Mouse (Mus musculus): ENCODE measurements around the gene Tmem189. TPM values are rescaled to one million over a fixed set of nuclear protein-coding genes. Genes with fewer than 3 reads are reported as not detected.
A peak's percentile ranks its signal among the peaks of the same experiment; 100 is the strongest.

Tmem189 gene
- polyA plus RNA-seq, 1 experiment from 2014 or later: 28.6 TPM

DNA sequence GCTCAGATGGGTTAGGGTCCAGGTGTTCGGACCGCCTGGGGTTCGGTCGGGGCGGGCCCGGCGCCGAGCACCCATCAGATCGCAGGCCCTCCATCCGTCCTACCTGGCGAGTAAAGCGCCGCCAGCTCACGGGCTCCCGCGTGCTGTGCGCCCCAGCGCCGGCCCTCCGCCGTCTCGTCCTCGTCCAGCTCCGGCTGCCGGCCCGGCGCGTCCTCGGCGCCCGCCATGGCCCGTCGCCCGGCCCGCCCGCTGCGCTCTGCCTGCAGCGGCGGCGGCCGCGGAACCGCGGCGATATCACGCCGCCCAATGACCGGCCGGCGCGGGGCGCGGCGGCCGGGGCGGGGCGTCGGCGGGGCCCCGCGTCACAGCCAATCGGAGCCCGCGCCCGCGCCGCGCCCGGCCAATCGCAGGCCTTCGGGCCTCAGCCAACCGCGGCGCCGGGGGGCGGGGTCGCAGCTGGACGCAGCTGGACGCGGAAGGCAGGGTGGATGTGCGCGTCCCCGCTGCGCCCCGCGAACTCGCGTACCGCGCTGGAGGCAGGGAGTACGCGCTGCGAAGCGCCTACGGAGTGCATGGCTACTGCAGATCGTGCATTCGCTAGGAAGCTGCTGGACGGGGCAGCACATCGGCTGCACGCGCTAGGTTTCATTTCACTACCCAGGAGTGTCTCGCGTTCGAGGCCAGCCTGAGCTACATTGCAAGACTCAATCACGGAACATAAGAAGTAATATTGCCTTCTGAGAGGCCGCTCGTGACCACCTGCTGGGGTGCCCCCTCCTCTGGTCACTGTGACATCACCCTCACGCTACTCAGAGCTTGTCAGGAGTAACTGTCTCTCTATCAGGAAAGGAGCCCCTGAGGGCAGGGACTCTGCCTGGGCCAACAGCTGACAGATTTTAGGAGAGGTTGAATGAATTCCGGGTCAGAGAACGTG, 28.1 kb downstream of the Tmem189 start, which contains the start of gene Gm20431:
Gene Gm20431, minus strand, starts transcription at position 227 of the 934 bp plus-strand sequence.
- ATAC-seq: peak; percentile 96
- under 1% methylated on average over 107 of the region's 110 CpGs for WGBS

DNA sequence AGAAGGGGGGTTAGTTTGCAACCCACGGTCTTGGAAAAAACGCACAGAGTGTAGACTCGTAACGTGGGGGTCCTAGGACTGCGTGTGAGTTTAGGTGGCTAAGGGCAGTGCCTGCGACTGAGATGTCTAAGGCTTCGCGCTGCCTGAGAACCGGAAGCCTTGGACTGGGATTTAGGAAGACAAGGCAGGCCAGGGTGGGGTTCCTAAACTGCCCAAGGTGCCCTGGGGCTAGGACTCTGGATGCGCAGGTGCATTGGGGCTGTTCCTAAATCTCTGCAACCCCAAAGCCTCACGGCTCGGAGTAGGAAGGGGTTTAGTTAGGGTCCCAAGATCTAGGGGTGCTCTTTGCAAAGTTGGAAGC, 29.0 kb downstream of the Tmem189 start:
- no peaks in the 10 kb centered on the region for H3K27me3 ChIP-seq (replicated peaks; ENCODE audit: control insufficient read depth, insufficient read depth, low read length)
- no peak for ATAC-seq
- peak overlapping the region; percentile 83 for H3K4me3 ChIP-seq (ENCODE audit: low read length)
- peak overlapping the region; percentile 91 for H3K9ac ChIP-seq (ENCODE audit: low read depth, low read length)
- 0 out of 2 replicates have a peak overlapping the region, but pooled peaks have one; percentile 39 for H3K27ac ChIP-seq (ENCODE audit: low read length)
- H3K9me3 ChIP-seq (ENCODE audit: control insufficient read depth, low read length): no peaks in the 10 kb centered on the region
- WGBS: 2% methylated on average over 12 of the region's 12 CpGs
- H3K4me1 ChIP-seq (ENCODE audit: control insufficient read depth, insufficient read depth, low read length): peaks cover 34% of the 10 kb centered on the region
- peak overlapping the region; percentile 90 for H3K4me2 ChIP-seq (ENCODE audit: low read depth, low read length)
- H3K36me3 ChIP-seq (ENCODE audit: control insufficient read depth, insufficient read depth, low read length): peaks cover 2% of the 10 kb centered on the region; the same call in 1 of the 2 replicates

More for the DNA sequence above, 28.1 kb downstream of the Tmem189 start, which contains the start of gene Gm20431:
- H3K9ac ChIP-seq (ENCODE audit: low read depth, low read length): peak within 1 kb of the TSS; percentile 91
- peak within 1 kb of the TSS; percentile 71 for H3K27ac ChIP-seq (ENCODE audit: low read length)
- H3K4me3 ChIP-seq (ENCODE audit: low read length): peak within 1 kb of the TSS; percentile 83
- peak within 1 kb of the TSS; percentile 90 for H3K4me2 ChIP-seq (ENCODE audit: low read depth, low read length)
- H3K36me3 ChIP-seq (ENCODE audit: control insufficient read depth, insufficient read depth, low read length): peaks cover 2% of the 10 kb centered on the region; the same call in 1 of the 2 replicates
- H3K27me3 ChIP-seq (replicated peaks; ENCODE audit: control insufficient read depth, insufficient read depth, low read length): no peaks in the 10 kb centered on the region
- H3K9me3 ChIP-seq (ENCODE audit: control insufficient read depth, low read length): no peaks in the 10 kb centered on the region
- peaks cover 34% of the 10 kb centered on the region for H3K4me1 ChIP-seq (ENCODE audit: control insufficient read depth, insufficient read depth, low read length)

DNA sequence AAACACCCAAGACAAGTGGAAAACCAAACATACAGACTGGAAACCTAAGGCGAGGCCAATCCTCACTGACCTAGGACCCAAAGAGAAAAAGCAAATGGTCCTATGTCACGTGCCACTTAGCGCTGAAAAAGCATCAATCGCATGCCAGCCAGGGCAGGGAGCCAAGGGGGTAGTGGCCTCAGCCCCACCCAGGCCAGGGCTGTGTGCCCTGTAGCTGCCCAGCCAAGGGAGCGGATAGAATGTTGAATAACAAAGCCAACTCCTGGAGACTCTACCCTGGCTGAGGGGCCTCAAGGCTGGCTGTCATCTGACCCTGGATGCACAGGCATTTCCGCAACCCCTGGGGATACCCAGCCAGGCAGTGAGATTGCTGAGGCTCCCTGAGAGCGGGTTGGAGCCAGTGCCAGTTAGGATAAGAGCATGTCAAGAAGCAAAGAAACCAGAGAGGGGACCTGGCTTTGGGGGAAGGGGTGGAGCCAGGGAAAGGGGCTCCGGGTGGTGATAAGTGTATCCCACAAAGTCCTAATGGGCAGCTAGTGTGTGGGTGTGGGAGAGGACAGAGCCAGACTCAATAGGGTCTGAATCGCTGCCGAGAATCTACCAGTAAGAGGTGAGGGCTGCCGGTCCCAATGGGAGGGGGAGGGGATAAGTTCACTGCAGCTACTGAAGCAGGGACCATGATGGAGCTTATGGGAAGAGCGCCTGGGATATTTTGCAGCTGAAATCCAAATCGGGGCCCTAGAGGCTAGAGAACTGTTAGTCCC, 29.6 kb downstream of the Tmem189 start:
- Histone ChIP-seq H3K4me2 (ENCODE audit: low read depth, low read length) (peak overlapping the region; percentile 90), H3K4me1 (ENCODE audit: control insufficient read depth, insufficient read depth, low read length) (peaks cover 34% of the 10 kb centered on the region), H3K36me3 (ENCODE audit: control insufficient read depth, insufficient read depth, low read length) (peaks cover 2% of the 10 kb centered on the region; the same call in 1 of the 2 replicates), H3K27ac (ENCODE audit: low read length) (peak overlapping the region; percentile 39), H3K27me3 (replicated peaks; ENCODE audit: control insufficient read depth, insufficient read depth, low read length) (no peaks in the 10 kb centered on the region), H3K9ac (ENCODE audit: low read depth, low read length) (peak overlapping the region; percentile 91), H3K9me3 (ENCODE audit: control insufficient read depth, low read length) (no peaks in the 10 kb centered on the region), H3K4me3 (ENCODE audit: low read length) (peak overlapping the region; percentile 83)
- 25% methylated on average over 13 of the region's 13 CpGs for WGBS
- peak; percentile 21; the same call in 1 of the 2 replicates for ATAC-seq

DNA sequence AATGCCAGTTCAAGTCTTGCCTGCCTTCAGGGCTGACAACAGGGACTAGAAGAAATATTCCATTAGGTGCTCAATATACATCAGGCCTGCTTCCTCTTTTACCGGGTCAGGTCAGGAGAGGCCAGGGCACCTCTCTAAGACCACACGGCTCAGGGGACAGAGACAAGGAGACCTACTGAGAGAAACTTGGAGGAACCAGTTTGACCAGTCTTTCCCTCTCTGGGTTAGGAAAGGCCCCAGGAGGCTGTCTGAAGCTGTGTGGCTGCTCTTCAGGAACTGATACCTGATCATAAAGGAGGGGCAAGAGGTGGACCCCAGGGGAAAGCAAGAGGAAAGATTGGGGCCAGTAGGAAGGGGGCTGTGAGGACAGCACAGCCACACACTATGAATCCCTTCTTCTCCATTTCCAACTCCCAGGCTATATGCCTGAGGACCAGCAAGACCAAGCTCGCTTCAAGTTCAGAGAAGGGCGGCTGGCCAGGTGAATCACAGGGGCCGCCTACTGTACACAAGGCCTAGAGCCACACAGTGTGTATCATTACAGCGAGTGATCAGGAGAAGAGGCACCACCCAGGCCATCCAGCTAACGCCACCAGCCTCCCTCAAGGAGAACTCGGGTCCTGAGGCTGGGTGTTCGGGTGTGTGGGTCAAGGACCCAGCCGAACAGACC, 30.3 kb downstream of the Tmem189 start:
- peaks cover 34% of the 10 kb centered on the region for H3K4me1 ChIP-seq (ENCODE audit: control insufficient read depth, insufficient read depth, low read length)
- WGBS: 47% methylated on average over 10 of the region's 10 CpGs
- ATAC-seq: peak; percentile 47
- H3K9me3 ChIP-seq (ENCODE audit: control insufficient read depth, low read length): no peaks in the 10 kb centered on the region
- peak overlapping the region; percentile 91 for H3K9ac ChIP-seq (ENCODE audit: low read depth, low read length)
- H3K4me3 ChIP-seq (ENCODE audit: low read length): peak overlapping the region; percentile 83
- H3K36me3 ChIP-seq (ENCODE audit: control insufficient read depth, insufficient read depth, low read length): peaks cover 2% of the 10 kb centered on the region; the same call in 1 of the 2 replicates
- peak overlapping the region; percentile 90 for H3K4me2 ChIP-seq (ENCODE audit: low read depth, low read length)
- peak overlapping the region; percentile 39 for H3K27ac ChIP-seq (ENCODE audit: low read length)
- no peaks in the 10 kb centered on the region; the same call in 1 of the 2 replicates for H3K27me3 ChIP-seq (replicated peaks; ENCODE audit: control insufficient read depth, insufficient read depth, low read length)

DNA sequence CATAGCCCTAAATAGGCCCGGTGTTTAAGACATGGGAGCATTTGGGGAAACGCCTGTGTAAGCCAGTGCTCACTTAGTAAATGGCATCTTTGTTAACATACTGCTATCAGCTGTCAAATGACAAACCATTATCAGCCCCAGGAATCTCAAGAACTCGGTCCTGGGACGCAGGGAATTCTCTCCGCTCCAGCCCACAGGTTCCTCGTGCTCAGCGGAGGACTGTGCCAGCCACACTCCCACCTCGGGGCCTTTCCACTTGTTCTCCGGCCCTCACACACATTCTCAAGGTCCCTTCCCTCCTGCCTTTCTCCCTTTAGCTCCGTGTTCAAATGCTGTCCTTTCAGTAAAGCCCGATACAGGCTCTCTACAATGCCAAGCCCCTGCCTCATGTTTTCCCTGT, 30.9 kb downstream of the Tmem189 start:
- Histone ChIP-seq H3K36me3 (ENCODE audit: control insufficient read depth, insufficient read depth, low read length) (peaks cover 2% of the 10 kb centered on the region; the same call in 1 of the 2 replicates), H3K9ac (ENCODE audit: low read depth, low read length) (peak overlapping the region; percentile 47; the same call in 1 of the 2 replicates), H3K9me3 (ENCODE audit: control insufficient read depth, low read length) (no peaks in the 10 kb centered on the region), H3K27me3 (replicated peaks; ENCODE audit: control insufficient read depth, insufficient read depth, low read length) (no peaks in the 10 kb centered on the region; the same call in 1 of the 2 replicates), H3K27ac (ENCODE audit: low read length) (no peak overlapping the region), H3K4me3 (ENCODE audit: low read length) (0 out of 2 replicates have a peak overlapping the region, but pooled peaks have one; percentile 2), H3K4me1 (ENCODE audit: control insufficient read depth, insufficient read depth, low read length) (peaks cover 34% of the 10 kb centered on the region), H3K4me2 (ENCODE audit: low read depth, low read length) (peak overlapping the region; percentile 90)
- 53% methylated on average over 11 of the region's 11 CpGs for WGBS
- ATAC-seq: no peak

DNA sequence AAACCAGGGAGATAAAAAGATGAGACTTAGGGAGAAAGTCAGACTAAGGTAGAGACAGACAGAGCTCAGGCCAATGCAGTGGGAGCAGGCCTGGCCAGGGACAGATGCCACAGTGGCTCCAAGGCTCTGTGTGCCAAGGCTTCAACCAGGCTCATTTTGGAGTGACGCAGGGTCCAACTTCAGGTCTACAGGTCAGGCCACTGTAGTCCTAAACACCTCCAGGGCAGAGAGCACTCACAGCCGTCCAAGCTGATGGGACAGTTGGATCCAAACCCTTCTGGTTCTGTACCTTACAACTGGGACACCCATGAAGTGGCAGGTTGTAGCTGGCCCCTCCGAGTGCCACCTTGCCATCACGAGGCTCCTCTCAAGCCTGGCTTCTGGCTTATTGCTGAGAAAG, 31.6 kb downstream of the Tmem189 start:
- ATAC-seq: no peak
- Histone ChIP-seq H3K9me3 (ENCODE audit: control insufficient read depth, low read length) (no peaks in the 10 kb centered on the region), H3K27ac (ENCODE audit: low read length) (no peak overlapping the region), H3K4me2 (ENCODE audit: low read depth, low read length) (no peak overlapping the region), H3K9ac (ENCODE audit: low read depth, low read length) (no peak overlapping the region), H3K27me3 (replicated peaks; ENCODE audit: control insufficient read depth, insufficient read depth, low read length) (no peaks in the 10 kb centered on the region; the same call in 1 of the 2 replicates), H3K36me3 (ENCODE audit: control insufficient read depth, insufficient read depth, low read length) (peaks cover 2% of the 10 kb centered on the region; the same call in 1 of the 2 replicates), H3K4me3 (ENCODE audit: low read length) (no peak overlapping the region), H3K4me1 (ENCODE audit: control insufficient read depth, insufficient read depth, low read length) (peaks cover 34% of the 10 kb centered on the region)
- WGBS: 87% methylated on average over 4 of the region's 4 CpGs

DNA sequence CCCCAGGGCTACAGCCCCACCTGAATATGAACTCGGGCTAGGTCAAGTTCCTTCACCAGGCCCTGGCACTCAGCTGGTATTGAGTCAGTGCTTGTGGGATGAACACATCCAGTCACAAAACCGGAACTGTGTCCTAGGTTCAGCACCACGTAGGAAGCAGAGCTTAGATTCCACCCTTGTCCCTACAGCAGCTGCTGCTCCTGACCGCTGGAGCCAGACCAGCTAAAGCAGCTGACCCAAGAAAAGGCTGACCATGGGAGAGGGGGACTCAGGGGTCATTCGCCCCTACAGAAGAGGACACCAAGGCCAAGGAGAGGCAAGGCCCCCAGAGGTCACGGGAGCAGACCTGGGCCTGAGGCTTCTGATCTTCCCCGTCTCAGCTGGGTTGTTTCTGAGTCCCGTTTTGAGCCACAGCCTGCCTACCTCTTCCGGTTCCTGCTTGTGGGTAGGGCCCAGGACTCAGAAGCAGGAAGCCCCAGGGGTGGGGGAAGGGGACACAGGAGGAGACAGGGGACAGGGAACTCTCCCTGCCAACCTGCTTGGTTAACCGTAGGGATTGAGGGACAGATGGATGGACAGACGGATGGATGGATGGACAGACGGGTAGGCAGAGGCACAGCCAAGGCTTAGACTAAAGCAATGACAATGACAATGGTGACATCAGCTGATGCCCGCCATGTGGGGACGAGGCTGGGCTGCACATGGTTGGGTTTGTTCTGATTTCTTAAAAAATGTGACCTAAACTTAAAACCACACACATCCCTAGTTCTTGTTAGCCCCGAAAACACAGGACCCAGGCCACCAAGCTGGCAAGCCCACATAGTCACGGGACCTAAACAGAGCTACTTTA, 32.8 kb downstream of the Tmem189 start:
- H3K27me3 ChIP-seq (replicated peaks; ENCODE audit: control insufficient read depth, insufficient read depth, low read length): no peaks in the 10 kb centered on the region; the same call in 1 of the 2 replicates
- H3K36me3 ChIP-seq (ENCODE audit: control insufficient read depth, insufficient read depth, low read length): peaks cover 2% of the 10 kb centered on the region; the same call in 1 of the 2 replicates
- no peaks in the 10 kb centered on the region for H3K9me3 ChIP-seq (ENCODE audit: control insufficient read depth, low read length)
- no peak overlapping the region for H3K4me2 ChIP-seq (ENCODE audit: low read depth, low read length)
- H3K9ac ChIP-seq (ENCODE audit: low read depth, low read length): peak overlapping the region; percentile 27; the same call in 1 of the 2 replicates
- peaks cover 28% of the 10 kb centered on the region for H3K4me1 ChIP-seq (ENCODE audit: control insufficient read depth, insufficient read depth, low read length)
- WGBS: 83% methylated on average over 16 of the region's 16 CpGs
- ATAC-seq: no peak
- H3K27ac ChIP-seq (ENCODE audit: low read length): no peak overlapping the region
- no peak overlapping the region for H3K4me3 ChIP-seq (ENCODE audit: low read length)

Data from intestine, embryonic 16.5 days (tissue).